In genomic region chr12:32111508-32112119, GRCm38 (mm10) we compare ENCODE assay signal across 9 mouse cellular contexts. TPM values are rescaled to one million over a fixed set of nuclear protein-coding genes. Genes with fewer than 3 reads are reported as not detected.
DNase-seq lines count a peak whose midpoint lies in the region; ATAC-seq and TF ChIP-seq lines count a peak whose summit lies in the region.
"Had no signal": no experiment of that assay in that cellular context is flagged by ENCODE, and none has a peak within 500 bp of the region (broad histone marks: within the 10 kb centered on the region; RNA-seq: fewer than 3 reads in every experiment).

No protein-coding gene starts in this region.

- no peaks in the 10 kb centered on the region for H3K27me3 ChIP-seq in lung, postnatal 0 days (replicated peaks; ENCODE audit: insufficient read depth, low read length)
- no peaks in the 10 kb centered on the region for H3K27me3 ChIP-seq in limb, embryonic 11.5 days (ENCODE audit: control insufficient read depth, insufficient read depth, low read length)
- no peaks in the 10 kb centered on the region for H3K27me3 ChIP-seq in stomach, embryonic 14.5 days (ENCODE audit: control insufficient read depth, insufficient read depth, low read length)

- TF ChIP-seq EP300 in lung, postnatal 0 days (IDR thresholded peaks at IDR 0.05) = no peak

- H3K9me3 ChIP-seq in lung, postnatal 0 days (ENCODE audit: low read length) = no peaks in the 10 kb centered on the region
- H3K9me3 ChIP-seq in limb, embryonic 11.5 days (ENCODE audit: control insufficient read depth, low read length) = no peaks in the 10 kb centered on the region
- no peaks in the 10 kb centered on the region for H3K9me3 ChIP-seq in stomach, embryonic 14.5 days (ENCODE audit: control insufficient read depth, low read depth, low read length)

- peak; percentile 55 for DNase-seq in lung, postnatal 0 days (ENCODE audit: low spot score)
- DNase-seq in lung, adult 18-20 months = no peak
- peak; percentile 26 for DNase-seq in limb, embryonic 11.5 days (ENCODE audit: low spot score)
- DNase-seq in cerebellum, postnatal 25 days = no peak
- DNase-seq in testis, postnatal 14 days (ENCODE audit: low spot score) = no peak
- no peak for DNase-seq in urinary bladder, postnatal 10 days (ENCODE audit: low spot score)
- DNase-seq: lung, postnatal 14 days had no signal

- no peak for ATAC-seq in lung, postnatal 0 days
- peak; percentile 62 for ATAC-seq in common myeloid progenitor, adult 5-6 weeks (replicated peaks; ENCODE audit: low read depth, poor library complexity, severe bottlenecking)
- ATAC-seq in limb, embryonic 11.5 days (ENCODE audit: insufficient number of reproducible peaks, low FRiP score, low TSS enrichment, low read depth) = no peak
- no peak for ATAC-seq in stomach, embryonic 14.5 days (ENCODE audit: insufficient number of reproducible peaks, insufficient read depth, low FRiP score, low read depth)

- no peak overlapping the region for H3K9ac ChIP-seq in lung, postnatal 0 days (replicated peaks; ENCODE audit: low read depth)
- H3K9ac ChIP-seq in limb, embryonic 11.5 days (ENCODE audit: low read length) = no peak overlapping the region
- no peak overlapping the region for H3K9ac ChIP-seq in stomach, embryonic 14.5 days (replicated peaks; ENCODE audit: low read depth, low read length)

- WGBS in lung, postnatal 0 days = 36% methylated on average over 7 of the region's 7 CpGs
- WGBS in limb, embryonic 11.5 days = 59% methylated on average over 7 of the region's 7 CpGs
- 30% methylated on average over 7 of the region's 7 CpGs for WGBS in stomach, embryonic 14.5 days

- no peaks in the 10 kb centered on the region for H3K4me1 ChIP-seq in lung, postnatal 0 days (ENCODE audit: insufficient read depth, low read depth, low read length)
- H3K4me1 ChIP-seq in limb, embryonic 11.5 days (ENCODE audit: control insufficient read depth, insufficient read depth, low read length) = no peaks in the 10 kb centered on the region
- no peaks in the 10 kb centered on the region for H3K4me1 ChIP-seq in stomach, embryonic 14.5 days (ENCODE audit: control insufficient read depth, insufficient read depth, low read length)

- H3K36me3 ChIP-seq in lung, postnatal 0 days (ENCODE audit: insufficient read depth, low read length) = no peaks in the 10 kb centered on the region
- H3K36me3 ChIP-seq in limb, embryonic 11.5 days (ENCODE audit: control insufficient read depth, insufficient read depth, low read length) = no peaks in the 10 kb centered on the region
- H3K36me3 ChIP-seq in stomach, embryonic 14.5 days (ENCODE audit: control insufficient read depth, insufficient read depth, low read length) = no peaks in the 10 kb centered on the region

- no peak overlapping the region for H3K27ac ChIP-seq in lung, postnatal 0 days (ENCODE audit: low read length)
- no peak overlapping the region for H3K27ac ChIP-seq in limb, embryonic 11.5 days (replicated peaks; ENCODE audit: low read depth, low read length)
- H3K27ac ChIP-seq in stomach, embryonic 14.5 days (ENCODE audit: low read length) = peak overlapping the region; percentile 44; the same call in 1 of the 2 replicates

- no peak overlapping the region for H3K4me3 ChIP-seq in lung, postnatal 0 days (ENCODE audit: low read depth, low read length)
- H3K4me3 ChIP-seq in limb, embryonic 11.5 days (ENCODE audit: low read depth, low read length) = no peak overlapping the region
- H3K4me3 ChIP-seq in stomach, embryonic 14.5 days (ENCODE audit: low read depth, low read length) = no peak overlapping the region

- no peak overlapping the region for H3K4me2 ChIP-seq in lung, postnatal 0 days (replicated peaks; ENCODE audit: low read depth, low read length)
- H3K4me2 ChIP-seq in limb, embryonic 11.5 days (ENCODE audit: low read depth, severe bottlenecking) = no peak overlapping the region
- no peak overlapping the region for H3K4me2 ChIP-seq in stomach, embryonic 14.5 days (replicated peaks; ENCODE audit: low read depth, low read length)

- TF ChIP-seq CTCF in lung, postnatal 0 days (IDR thresholded peaks at IDR 0.05) = no peak

RNA-seq across cellular contexts. Expression of gene Prkar2b, which starts 50.5 kb away (rescaled TPM):
- polyA plus RNA-seq in lung, postnatal 0 days (2015; fragmentation: Nextera tagmentation; extraction: Ambion mirVana) = 11.0 and 13.3 TPM in 2 replicates
- total RNA-seq in common myeloid progenitor, adult 5-6 weeks (2017) = 110 and 124 TPM in 2 replicates
- polyA plus RNA-seq in limb, embryonic 11.5 days (2014; fragmentation: Nextera tagmentation; extraction: Ambion mirVana) = 30.4 and 31.6 TPM in 2 replicates
- 34.0 and 38.7 TPM in 2 replicates for polyA plus RNA-seq in stomach, embryonic 14.5 days (2014; fragmentation: Nextera tagmentation; extraction: Ambion mirVana)

Comparison
In these comparisons a context has a peak if more than half of its experiments do, and no peak if none do; other contexts are left out.
1. DNase-seq: peak in lung, postnatal 0 days (single experiment) and limb, embryonic 11.5 days (single experiment); none in lung, adult 18-20 months (0 of 2), cerebellum, postnatal 25 days (0 of 2), testis, postnatal 14 days (single experiment) and urinary bladder, postnatal 10 days (single experiment).